Mouse (Mus musculus) liver, adult 2 months (tissue): ENCODE data around the gene Pex5l. TPM values are rescaled to one million over a fixed set of nuclear protein-coding genes. Genes with fewer than 3 reads are reported as not detected.

ENCODE experiments used
- DNase-seq: peaks from one replicate; pipeline ENCODE4 v3.0.0-alpha.2; 2011; ENCODE audit warnings: low read depth, low spot score; ENCODE audit errors: extremely low read depth
- H3K27ac ChIP-seq: fragments of 200-500 bp; replicated peaks from 2 replicates; pipeline ENCODE4 v1.5.1; 2012; ENCODE audit warnings: low read depth, mild to moderate bottlenecking, control low read depth, inconsistent platforms, low read length; ENCODE audit not compliant: insufficient read depth
- H3K27me3 ChIP-seq: fragments of 200-500 bp; 2 replicates; pipeline ENCODE4 v1.6.1; 2012; ENCODE audit warnings: mild to moderate bottlenecking, moderate library complexity, low read length, inconsistent platforms; ENCODE audit not compliant: control insufficient read depth, insufficient read depth
- H3K36me3 ChIP-seq: fragments of 200-500 bp; 2 replicates; pipeline ENCODE4 v1.6.1; 2012; ENCODE audit warnings: low read length, inconsistent platforms; ENCODE audit not compliant: control insufficient read depth, insufficient read depth
- H3K4me1 ChIP-seq: fragments of 200-500 bp; 2 replicates; pipeline ENCODE4 v1.6.1; 2011; ENCODE audit warnings: low read length; ENCODE audit not compliant: control insufficient read depth, insufficient read depth
- H3K4me3 ChIP-seq: fragments of 200-500 bp; 2 replicates; pipeline ENCODE4 v1.5.1; 2011; ENCODE audit warnings: low read depth, mild to moderate bottlenecking, control low read depth, low read length, moderate library complexity; ENCODE audit not compliant: insufficient read depth
- H3K79me2 ChIP-seq: fragments of 200-500 bp; 2 replicates; pipeline ENCODE4 v1.6.1; 2012; ENCODE audit warnings: inconsistent platforms, mild to moderate bottlenecking, low read length, moderate library complexity; ENCODE audit not compliant: control insufficient read depth, insufficient read depth
- H3K9ac ChIP-seq: fragments of 200-500 bp; 2 replicates; pipeline ENCODE4 v1.6.1; 2012; ENCODE audit warnings: low read depth, mild to moderate bottlenecking, control low read depth, inconsistent platforms, low read length
- CTCF ChIP-seq: fragments of 200-500 bp; IDR thresholded peaks from 2 replicates; pipeline ENCODE4 v1.5.1; 2011; ENCODE audit warnings: low read depth, low read length, control low read depth
- POLR2A ChIP-seq: fragments of 200-500 bp; IDR thresholded peaks from 2 replicates; pipeline ENCODE4 v1.6.1; 2011; ENCODE audit warnings: low read length, control low read depth; ENCODE audit not compliant: insufficient read depth; ENCODE audit errors: extremely low read depth
- WGBS: fragments of 180-500 bp; shearing (Covaris S2); methylation state at CpG from one replicate; pipeline ENCODE4 v1.1.7; 2018; 5-methylcytosine and 5-hydroxymethylcytosine counted together
- polyA plus RNA-seq: library from polyadenylated mRNA; depleted of rRNA; stranded (reverse); fragments of >200 nt; gene quantifications from 2 replicates; pipeline ENCODE4 v1.2.3, GENCODE M21; 2012; rRNA removed
- total RNA-seq: library from RNA; depleted of rRNA; stranded (reverse); fragments of >200 nt; gene quantifications from 2 replicates; pipeline ENCODE4 v1.2.3, GENCODE M21; 2014; rRNA removed

The Pex5l gene
- total RNA-seq (0.09 and 0.13 TPM in 2 replicates), polyA plus RNA-seq (0.04 and 0.05 TPM in 2 replicates)

GRCm38 (mm10) chr3:33142901-33143461, at the start of gene Pex5l:
Pex5l (minus strand) TSS chr3:33143247.
- TF ChIP-seq POLR2A (no peak), CTCF (no peak)
- Histone ChIP-seq H3K4me3 (peak within 1 kb of the TSS; percentile 27; the same call in 1 of the 2 replicates), H3K27me3 (peaks cover 11% of the 10 kb centered on the region), H3K9ac (no peak within 1 kb of the TSS), H3K79me2 (no peaks in the 10 kb centered on the region), H3K36me3 (no peaks in the 10 kb centered on the region), H3K4me1 (no peaks in the 10 kb centered on the region; the same call in 1 of the 2 replicates), H3K27ac (no peak within 1 kb of the TSS)
- DNase-seq: no peak
- 2% methylated on average over 87 of the region's 88 CpGs for WGBS

- no peak overlapping the region for H3K9ac ChIP-seq
- no peak for TF ChIP-seq CTCF
- TF ChIP-seq POLR2A: no peak
- no peak overlapping the region for H3K4me3 ChIP-seq
- WGBS: 67% methylated on average over 3 of the region's 3 CpGs
- DNase-seq: no peak
- H3K27me3 ChIP-seq: no peaks in the 10 kb centered on the region
- no peaks in the 10 kb centered on the region for H3K36me3 ChIP-seq
- H3K27ac ChIP-seq: no peak overlapping the region
- H3K79me2 ChIP-seq: no peaks in the 10 kb centered on the region
- H3K4me1 ChIP-seq: no peaks in the 10 kb centered on the region
Measured at GRCm38 (mm10) chr3:33165186-33165585, 22.1 kb upstream of the Pex5l start.

GRCm38 (mm10) chr3:33163821-33164220, 20.8 kb upstream of the Pex5l start:
- Histone ChIP-seq H3K79me2 (no peaks in the 10 kb centered on the region), H3K4me1 (no peaks in the 10 kb centered on the region), H3K36me3 (no peaks in the 10 kb centered on the region), H3K9ac (no peak overlapping the region), H3K27ac (no peak overlapping the region), H3K4me3 (no peak overlapping the region), H3K27me3 (no peaks in the 10 kb centered on the region)
- TF ChIP-seq CTCF: no peak
- TF ChIP-seq POLR2A: no peak
- no peak for DNase-seq

GRCm38 (mm10) chr3:33143592-33143991, 545 bp upstream of the Pex5l start:
- H3K79me2 ChIP-seq: no peaks in the 10 kb centered on the region
- no peak overlapping the region for H3K9ac ChIP-seq
- no peak overlapping the region for H3K4me3 ChIP-seq
- H3K4me1 ChIP-seq: no peaks in the 10 kb centered on the region; the same call in 1 of the 2 replicates
- TF ChIP-seq CTCF: no peak
- no peak for TF ChIP-seq POLR2A
- H3K27me3 ChIP-seq: peaks cover 11% of the 10 kb centered on the region
- 37% methylated on average over 7 of the region's 7 CpGs for WGBS
- no peak overlapping the region for H3K27ac ChIP-seq
- DNase-seq: no peak
- H3K36me3 ChIP-seq: no peaks in the 10 kb centered on the region

- Histone ChIP-seq H3K79me2 (no peaks in the 10 kb centered on the region), H3K36me3 (no peaks in the 10 kb centered on the region), H3K4me3 (no peak overlapping the region), H3K27ac (no peak overlapping the region), H3K9ac (no peak overlapping the region), H3K4me1 (no peaks in the 10 kb centered on the region; the same call in 1 of the 2 replicates), H3K27me3 (peaks cover 11% of the 10 kb centered on the region)
- no peak for TF ChIP-seq CTCF
- no peak for TF ChIP-seq POLR2A
- no peak for DNase-seq
- 2% methylated on average over 17 of the region's 17 CpGs for WGBS
Measured at GRCm38 (mm10) chr3:33142398-33142797, 649 bp downstream of the Pex5l start.

- Histone ChIP-seq H3K79me2 (no peaks in the 10 kb centered on the region), H3K4me3 (no peak overlapping the region), H3K27me3 (no peaks in the 10 kb centered on the region), H3K36me3 (no peaks in the 10 kb centered on the region), H3K9ac (no peak overlapping the region), H3K27ac (no peak overlapping the region), H3K4me1 (no peaks in the 10 kb centered on the region)
- DNase-seq: no peak
- TF ChIP-seq POLR2A (no peak), CTCF (no peak)
Measured at GRCm38 (mm10) chr3:33129944-33130343, 13.1 kb downstream of the Pex5l start.
